Mouse (Mus musculus): ENCODE data around the gene Mxra7. TPM values are rescaled to one million over a fixed set of nuclear protein-coding genes. Genes with fewer than 3 reads are reported as not detected.

The Mxra7 gene
- polyA plus RNA-seq (2012; rRNA removed): 17.5 and 17.8 TPM in 2 replicates

GRCm38 (mm10) chr11:116827534-116828165 is at the start of gene Mxra7:
Gene Mxra7, minus strand, starts transcription at chr11:116828046.
- no peak within 1 kb of the TSS for H3K27ac ChIP-seq (ENCODE audit: insufficient read depth, low read length)
- no peaks in the 10 kb centered on the region for H3K4me1 ChIP-seq (ENCODE audit: control insufficient read depth, insufficient read depth, low read length)

GRCm38 (mm10) chr11:116873987-116874386 is 46.1 kb upstream of the Mxra7 start:
- TF ChIP-seq POLR2A (IDR thresholded peaks at IDR 0.05; ENCODE audit: extremely low read depth, insufficient read depth, low read length) (no peak), CTCF (IDR thresholded peaks at IDR 0.05; ENCODE audit: extremely low read depth, insufficient read depth, low read length) (no peak)
- no peaks in the 10 kb centered on the region for H3K4me1 ChIP-seq (ENCODE audit: control insufficient read depth, insufficient read depth, low read length)
- H3K4me3 ChIP-seq (ENCODE audit: insufficient read depth, low read length): no peak overlapping the region
- no peak overlapping the region for H3K27ac ChIP-seq (ENCODE audit: insufficient read depth, low read length)

More at GRCm38 (mm10) chr11:116827534-116828165, at the start of gene Mxra7:
- TF ChIP-seq POLR2A (IDR thresholded peaks at IDR 0.05; ENCODE audit: extremely low read depth, insufficient read depth, low read length) (no peak), CTCF (IDR thresholded peaks at IDR 0.05; ENCODE audit: extremely low read depth, insufficient read depth, low read length) (no peak)
- peak within 1 kb of the TSS; percentile 40 for H3K4me3 ChIP-seq (ENCODE audit: insufficient read depth, low read length)

GRCm38 (mm10) chr11:116871538-116871937 is 43.7 kb upstream of the Mxra7 start:
- TF ChIP-seq POLR2A (IDR thresholded peaks at IDR 0.05; ENCODE audit: extremely low read depth, insufficient read depth, low read length) (no peak), CTCF (IDR thresholded peaks at IDR 0.05; ENCODE audit: extremely low read depth, insufficient read depth, low read length) (no peak)
- H3K4me3 ChIP-seq (ENCODE audit: insufficient read depth, low read length): no peak overlapping the region

GRCm38 (mm10) chr11:116869641-116870040 is 41.8 kb upstream of the Mxra7 start:
- Histone ChIP-seq H3K27ac (ENCODE audit: insufficient read depth, low read length) (no peak overlapping the region), H3K4me3 (ENCODE audit: insufficient read depth, low read length) (no peak overlapping the region), H3K4me1 (ENCODE audit: control insufficient read depth, insufficient read depth, low read length) (no peaks in the 10 kb centered on the region)
- no peak for TF ChIP-seq CTCF (IDR thresholded peaks at IDR 0.05; ENCODE audit: extremely low read depth, insufficient read depth, low read length)
- no peak for TF ChIP-seq POLR2A (IDR thresholded peaks at IDR 0.05; ENCODE audit: extremely low read depth, insufficient read depth, low read length)

More at GRCm38 (mm10) chr11:116871538-116871937, 43.7 kb upstream of the Mxra7 start:
- Histone ChIP-seq H3K4me1 (ENCODE audit: control insufficient read depth, insufficient read depth, low read length) (no peaks in the 10 kb centered on the region), H3K27ac (ENCODE audit: insufficient read depth, low read length) (no peak overlapping the region)

GRCm38 (mm10) chr11:116869223-116869622 is 41.4 kb upstream of the Mxra7 start:
- no peak overlapping the region for H3K4me3 ChIP-seq (ENCODE audit: insufficient read depth, low read length)
- H3K4me1 ChIP-seq (ENCODE audit: control insufficient read depth, insufficient read depth, low read length): no peaks in the 10 kb centered on the region
- H3K27ac ChIP-seq (ENCODE audit: insufficient read depth, low read length): no peak overlapping the region
- TF ChIP-seq POLR2A (IDR thresholded peaks at IDR 0.05; ENCODE audit: extremely low read depth, insufficient read depth, low read length): no peak
- no peak for TF ChIP-seq CTCF (IDR thresholded peaks at IDR 0.05; ENCODE audit: extremely low read depth, insufficient read depth, low read length)

GRCm38 (mm10) chr11:116868129-116868528 is 40.3 kb upstream of the Mxra7 start:
- H3K4me3 ChIP-seq (ENCODE audit: insufficient read depth, low read length): no peak overlapping the region
- H3K4me1 ChIP-seq (ENCODE audit: control insufficient read depth, insufficient read depth, low read length): no peaks in the 10 kb centered on the region
- TF ChIP-seq CTCF (IDR thresholded peaks at IDR 0.05; ENCODE audit: extremely low read depth, insufficient read depth, low read length) (no peak), POLR2A (IDR thresholded peaks at IDR 0.05; ENCODE audit: extremely low read depth, insufficient read depth, low read length) (no peak)
- H3K27ac ChIP-seq (ENCODE audit: insufficient read depth, low read length): no peak overlapping the region

GRCm38 (mm10) chr11:116865945-116866585 is 38.2 kb upstream of the Mxra7 start:
- H3K27ac ChIP-seq (ENCODE audit: insufficient read depth, low read length): no peak overlapping the region
- no peaks in the 10 kb centered on the region for H3K4me1 ChIP-seq (ENCODE audit: control insufficient read depth, insufficient read depth, low read length)
- TF ChIP-seq POLR2A (IDR thresholded peaks at IDR 0.05; ENCODE audit: extremely low read depth, insufficient read depth, low read length) (no peak), CTCF (IDR thresholded peaks at IDR 0.05; ENCODE audit: extremely low read depth, insufficient read depth, low read length) (no peak)
- no peak overlapping the region for H3K4me3 ChIP-seq (ENCODE audit: insufficient read depth, low read length)

- no peak overlapping the region for H3K27ac ChIP-seq (ENCODE audit: insufficient read depth, low read length)
- no peak overlapping the region for H3K4me3 ChIP-seq (ENCODE audit: insufficient read depth, low read length)
- no peaks in the 10 kb centered on the region for H3K4me1 ChIP-seq (ENCODE audit: control insufficient read depth, insufficient read depth, low read length)
- TF ChIP-seq CTCF (IDR thresholded peaks at IDR 0.05; ENCODE audit: extremely low read depth, insufficient read depth, low read length) (no peak), POLR2A (IDR thresholded peaks at IDR 0.05; ENCODE audit: extremely low read depth, insufficient read depth, low read length) (no peak)
Observed at GRCm38 (mm10) chr11:116864444-116864843, 36.6 kb upstream of the Mxra7 start.

- TF ChIP-seq CTCF (IDR thresholded peaks at IDR 0.05; ENCODE audit: extremely low read depth, insufficient read depth, low read length): no peak
- TF ChIP-seq POLR2A (IDR thresholded peaks at IDR 0.05; ENCODE audit: extremely low read depth, insufficient read depth, low read length): no peak
- Histone ChIP-seq H3K4me3 (ENCODE audit: insufficient read depth, low read length) (no peak overlapping the region), H3K27ac (ENCODE audit: insufficient read depth, low read length) (no peak overlapping the region), H3K4me1 (ENCODE audit: control insufficient read depth, insufficient read depth, low read length) (peaks cover 3% of the 10 kb centered on the region; the same call in 1 of the 2 replicates)
Observed at GRCm38 (mm10) chr11:116857183-116857850, 29.5 kb upstream of the Mxra7 start.
